Mouse (Mus musculus) liver, embryonic 12.5 days (tissue): ENCODE data around the gene Pus10. TPM values are rescaled to one million over a fixed set of nuclear protein-coding genes. Genes with fewer than 3 reads are reported as not detected.

Experiments used
- ATAC-seq: fragments of 200-750 bp; cut with Nextera tagmentation; 2 replicates; pipeline ENCODE4 v1.8.0; 2017; ENCODE audit warnings: moderate number of reproducible peaks, mild to moderate bottlenecking, moderate library complexity
- H3K27ac ChIP-seq: fragments of 300-500 bp; sonication (generic); 2 replicates; pipeline ENCODE4 v1.5.1; 2016; ENCODE audit warnings: mild to moderate bottlenecking
- H3K27me3 ChIP-seq: fragments of 300-500 bp; sonication (generic); replicated peaks from 2 replicates; pipeline ENCODE4 v1.6.1; 2016; ENCODE audit warnings: mild to moderate bottlenecking, moderate library complexity
- H3K36me3 ChIP-seq: fragments of 300-500 bp; sonication (generic); 2 replicates; pipeline ENCODE4 v1.6.1; 2016; ENCODE audit warnings: mild to moderate bottlenecking, moderate library complexity
- H3K4me1 ChIP-seq: fragments of 300-500 bp; sonication (generic); 2 replicates; pipeline ENCODE4 v1.6.1; 2016
- H3K4me2 ChIP-seq: fragments of 300-500 bp; sonication (generic); 2 replicates; pipeline ENCODE4 v1.6.1; 2016; ENCODE audit warnings: mild to moderate bottlenecking, moderate library complexity
- H3K4me3 ChIP-seq: fragments of 300-500 bp; sonication (generic); 2 replicates; pipeline ENCODE4 v1.5.1; 2016; ENCODE audit warnings: mild to moderate bottlenecking, moderate library complexity
- H3K9ac ChIP-seq: fragments of 300-500 bp; sonication (generic); 2 replicates; pipeline ENCODE4 v1.6.1; 2016; ENCODE audit warnings: mild to moderate bottlenecking, moderate library complexity
- H3K9me3 ChIP-seq: fragments of 300-500 bp; sonication (generic); replicated peaks from 2 replicates; pipeline ENCODE4 v1.6.1; 2016; ENCODE audit warnings: mild to moderate bottlenecking, moderate library complexity
- WGBS: fragments of 180-500 bp; shearing (Covaris S2); methylation state at CpG from one replicate; pipeline ENCODE4 v1.1.7; 2016; ENCODE audit not compliant: insufficient replicate concordance; 5-methylcytosine and 5-hydroxymethylcytosine counted together
- polyA plus RNA-seq: library from polyadenylated mRNA; unstranded; fragments of >200 nt; fragmentation: Nextera tagmentation; extraction: Ambion mirVana; gene quantifications from 2 replicates; pipeline ENCODE4 v1.2.1, GENCODE M21; 2016

The Pus10 gene
- polyA plus RNA-seq, 1 experiment from 2014 or later = 21.8 TPM

DNA sequence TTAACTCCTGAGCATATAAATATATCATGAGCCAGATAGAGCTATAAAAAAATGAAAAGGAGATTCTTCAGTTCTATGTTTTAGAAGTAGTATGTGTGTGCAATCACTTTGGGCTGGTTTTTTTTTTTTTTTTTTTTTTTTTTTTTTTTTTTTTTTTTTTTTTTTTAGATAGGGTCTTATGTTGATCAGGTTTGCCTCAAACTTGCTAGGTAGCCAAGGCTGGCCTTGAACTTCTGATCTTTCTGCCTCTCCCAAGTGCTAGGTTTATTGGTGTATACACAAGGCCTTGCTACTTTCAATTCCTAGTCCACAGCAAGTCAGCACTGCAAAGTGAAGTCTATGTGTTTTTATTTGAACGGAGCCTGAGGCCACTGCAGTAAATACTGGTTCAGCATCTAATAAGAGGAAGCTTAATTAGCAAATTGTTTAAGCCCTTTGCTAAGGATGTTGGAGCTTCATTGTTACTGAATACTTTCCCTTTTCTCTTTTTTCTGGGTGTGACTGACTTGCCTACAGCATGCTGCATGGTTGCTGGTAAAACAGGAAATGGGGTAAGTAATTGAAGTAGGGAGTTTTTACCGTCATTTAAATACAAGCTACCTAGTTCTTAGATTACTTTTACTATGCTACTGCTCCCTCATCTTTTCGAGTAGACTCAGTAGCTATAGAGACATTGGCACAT is 34.1 kb downstream of the Pus10 start:
- 66% methylated on average over 3 of the region's 3 CpGs for WGBS
- H3K27ac ChIP-seq = no peak overlapping the region
- no peaks in the 10 kb centered on the region for H3K27me3 ChIP-seq

DNA sequence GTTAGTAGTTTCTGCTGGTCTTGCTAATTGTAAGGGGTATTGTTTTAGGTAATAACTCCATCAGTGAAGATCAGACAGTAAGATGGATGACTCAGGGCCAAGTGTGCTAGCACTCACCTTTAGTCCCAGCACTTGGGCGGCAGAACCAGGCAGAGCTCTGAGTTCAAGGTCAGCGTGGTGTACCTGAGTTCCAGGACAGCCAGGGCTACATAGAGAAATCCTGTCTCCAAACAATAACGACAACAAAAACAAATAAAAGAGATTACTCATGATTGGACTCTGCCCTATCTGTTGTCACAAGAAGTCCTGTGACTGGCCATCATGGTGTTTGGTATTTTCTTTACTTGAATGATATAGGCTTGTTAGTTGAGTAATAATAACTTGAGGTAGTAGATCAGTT is 36.4 kb downstream of the Pus10 start:
- Histone ChIP-seq H3K9ac (no peak overlapping the region), H3K27ac (no peak overlapping the region), H3K27me3 (no peaks in the 10 kb centered on the region), H3K36me3 (peaks cover 36% of the 10 kb centered on the region), H3K9me3 (no peaks in the 10 kb centered on the region), H3K4me3 (no peak overlapping the region), H3K4me2 (no peak overlapping the region), H3K4me1 (no peaks in the 10 kb centered on the region)
- 87% methylated on average over 3 of the region's 3 CpGs for WGBS
- ATAC-seq = no peak

More for the DNA sequence above, 34.1 kb downstream of the Pus10 start:
- Histone ChIP-seq H3K9ac (no peak overlapping the region), H3K4me2 (no peak overlapping the region), H3K4me1 (no peaks in the 10 kb centered on the region), H3K9me3 (no peaks in the 10 kb centered on the region), H3K36me3 (peaks cover 26% of the 10 kb centered on the region), H3K4me3 (no peak overlapping the region)
- no peak for ATAC-seq

GRCm38 (mm10) chr11:23704604-23705294 is 39.3 kb downstream of the Pus10 start:
- ATAC-seq = no peak
- H3K4me1 ChIP-seq = no peaks in the 10 kb centered on the region
- no peak overlapping the region for H3K9ac ChIP-seq
- H3K27me3 ChIP-seq = no peaks in the 10 kb centered on the region
- H3K4me3 ChIP-seq = no peak overlapping the region
- H3K4me2 ChIP-seq = no peak overlapping the region
- H3K9me3 ChIP-seq = no peaks in the 10 kb centered on the region
- peaks cover 58% of the 10 kb centered on the region for H3K36me3 ChIP-seq
- whole genome bisulfite sequencing = 83% methylated on average over 7 of the region's 7 CpGs
- no peak overlapping the region for H3K27ac ChIP-seq

GRCm38 (mm10) chr11:23712299-23712698 is 46.8 kb downstream of the Pus10 start:
- 83% methylated on average over 3 of the region's 3 CpGs for whole genome bisulfite sequencing
- no peak overlapping the region for H3K4me2 ChIP-seq
- H3K4me1 ChIP-seq = no peaks in the 10 kb centered on the region
- ATAC-seq = no peak
- no peaks in the 10 kb centered on the region for H3K27me3 ChIP-seq
- no peaks in the 10 kb centered on the region for H3K9me3 ChIP-seq
- H3K9ac ChIP-seq = no peak overlapping the region
- no peak overlapping the region for H3K4me3 ChIP-seq
- no peak overlapping the region for H3K27ac ChIP-seq
- H3K36me3 ChIP-seq = peaks cover 89% of the 10 kb centered on the region

DNA sequence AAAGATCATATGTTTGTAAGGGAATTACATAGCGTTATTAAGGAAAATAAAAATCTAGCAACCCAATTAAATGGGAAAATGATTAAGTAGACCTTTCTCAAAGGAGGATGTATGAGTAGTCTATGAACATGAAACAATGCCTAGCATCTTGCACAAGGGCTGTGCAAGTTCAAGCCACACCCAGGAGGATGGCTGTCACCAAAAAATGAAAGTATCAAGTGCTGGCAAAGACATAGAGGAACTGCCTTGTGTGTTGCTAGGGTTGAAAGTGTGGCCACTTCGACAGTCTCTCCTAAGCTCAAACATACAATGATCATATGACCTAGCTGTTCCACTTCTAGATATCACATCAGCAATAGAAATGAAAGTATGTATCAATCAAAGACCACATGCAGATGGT is 53.4 kb downstream of the Pus10 start:
- Histone ChIP-seq H3K4me2 (no peak overlapping the region), H3K27me3 (no peaks in the 10 kb centered on the region), H3K4me3 (no peak overlapping the region), H3K4me1 (peaks cover 13% of the 10 kb centered on the region), H3K9ac (no peak overlapping the region), H3K9me3 (no peaks in the 10 kb centered on the region), H3K27ac (no peak overlapping the region), H3K36me3 (peaks cover 92% of the 10 kb centered on the region)
- WGBS = 80% methylated on average over 2 of the region's 2 CpGs
- no peak for ATAC-seq

DNA sequence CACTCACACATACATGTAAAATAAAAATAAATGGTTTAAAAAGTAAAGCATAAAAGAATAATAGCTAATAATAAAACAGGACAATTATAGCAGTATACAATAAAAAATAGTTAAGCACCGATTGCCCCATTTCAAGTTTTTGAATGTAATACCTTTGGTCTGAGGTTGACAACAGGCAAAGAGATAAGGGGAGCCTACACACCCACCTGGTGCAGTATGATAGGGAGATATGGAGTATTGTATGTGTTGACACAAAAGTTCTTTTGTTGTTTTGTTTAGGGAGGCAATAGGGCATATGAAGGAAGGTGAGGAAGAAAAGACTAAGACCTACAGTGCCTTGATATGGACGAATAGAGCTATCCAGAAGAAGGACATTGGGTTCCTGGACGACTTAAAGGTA is 54.4 kb downstream of the Pus10 start:
- no peaks in the 10 kb centered on the region for H3K9me3 ChIP-seq

DNA sequence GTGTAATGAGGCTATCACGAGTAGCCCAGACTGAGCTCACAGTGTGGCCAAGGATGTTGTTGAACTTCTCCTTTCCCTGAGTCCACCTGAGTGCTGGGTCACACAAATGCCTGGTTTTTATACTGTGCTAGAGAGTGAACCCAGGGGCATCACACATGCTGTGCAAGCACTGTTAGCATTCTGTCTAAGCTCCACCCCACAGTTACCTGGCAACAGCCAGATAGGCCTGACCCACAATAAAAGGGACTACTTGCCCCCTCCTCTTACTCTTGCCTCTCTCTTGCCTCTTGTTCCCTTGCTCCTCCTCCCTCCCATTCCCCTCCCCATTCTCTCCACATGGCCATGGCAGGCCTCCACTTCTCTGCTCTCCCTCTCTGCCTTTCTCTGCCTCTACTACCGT is 56.9 kb downstream of the Pus10 start:
- no peak for ATAC-seq
- Histone ChIP-seq H3K9me3 (no peaks in the 10 kb centered on the region), H3K27ac (no peak overlapping the region), H3K9ac (no peak overlapping the region), H3K4me1 (peaks cover 13% of the 10 kb centered on the region), H3K36me3 (peaks cover 89% of the 10 kb centered on the region), H3K4me3 (no peak overlapping the region), H3K27me3 (no peaks in the 10 kb centered on the region), H3K4me2 (no peak overlapping the region)
- 56% methylated on average over 2 of the region's 2 CpGs for WGBS

More for the DNA sequence above, 54.4 kb downstream of the Pus10 start:
- no peak overlapping the region for H3K4me3 ChIP-seq
- 53% methylated on average over 3 of the region's 3 CpGs for WGBS
- no peak overlapping the region for H3K9ac ChIP-seq
- no peak overlapping the region for H3K27ac ChIP-seq
- peak; percentile 58; the same call in 1 of the 2 replicates for ATAC-seq
- peaks cover 13% of the 10 kb centered on the region for H3K4me1 ChIP-seq
- H3K27me3 ChIP-seq = no peaks in the 10 kb centered on the region
- H3K4me2 ChIP-seq = no peak overlapping the region
- H3K36me3 ChIP-seq = peaks cover 88% of the 10 kb centered on the region

DNA sequence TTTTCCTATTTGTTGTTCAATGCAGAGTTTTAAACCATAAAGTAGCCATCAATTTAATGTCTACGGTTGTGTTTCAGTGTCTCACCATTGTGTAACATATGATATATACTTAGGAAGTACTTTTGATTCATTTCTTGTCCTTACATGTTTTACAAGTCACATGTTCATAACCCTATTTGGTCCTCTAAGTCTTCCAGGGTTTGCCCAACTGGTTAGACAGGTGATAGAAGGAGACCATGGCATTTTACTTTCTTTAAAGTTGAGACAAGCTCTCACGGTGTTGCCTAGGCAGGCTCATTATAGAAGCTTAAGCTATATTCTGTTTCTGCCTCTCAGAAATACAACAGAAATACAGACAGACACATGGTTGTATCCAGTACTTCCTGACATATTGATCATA is 60.4 kb downstream of the Pus10 start:
- 80% methylated on average over 2 of the region's 2 CpGs for WGBS
- no peak for ATAC-seq
- H3K4me1 ChIP-seq = 0 out of 2 replicates have a peak, but pooled peaks cover 9% of the 10 kb centered on the region
- no peak overlapping the region for H3K27ac ChIP-seq
- peaks cover 78% of the 10 kb centered on the region for H3K36me3 ChIP-seq
- no peak overlapping the region for H3K9ac ChIP-seq
- no peak overlapping the region for H3K4me2 ChIP-seq
- no peak overlapping the region for H3K4me3 ChIP-seq
- H3K27me3 ChIP-seq = no peaks in the 10 kb centered on the region
- no peaks in the 10 kb centered on the region for H3K9me3 ChIP-seq

DNA sequence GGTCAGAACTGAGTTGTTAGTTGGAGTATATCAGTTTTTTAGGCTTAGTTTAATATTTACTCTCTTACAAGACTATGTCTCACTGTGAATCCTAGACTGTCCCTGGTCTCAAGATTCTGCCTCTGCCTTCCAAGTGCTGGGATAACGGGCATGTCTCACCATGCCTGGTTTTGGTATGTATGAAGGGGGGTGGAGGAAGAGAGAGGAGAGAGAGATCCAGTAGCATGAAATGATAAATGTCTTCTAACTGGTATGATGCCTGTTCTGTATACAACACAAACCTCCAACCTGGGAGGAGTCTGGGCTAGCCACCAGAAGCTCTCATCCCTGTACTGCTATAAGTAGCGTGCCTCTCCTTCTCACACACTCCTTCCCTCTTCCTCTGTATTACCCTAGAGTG is 61.0 kb downstream of the Pus10 start:
- ATAC-seq = no peak
- H3K9me3 ChIP-seq = no peaks in the 10 kb centered on the region
- no peak overlapping the region for H3K4me2 ChIP-seq
- H3K9ac ChIP-seq = no peak overlapping the region
- H3K36me3 ChIP-seq = peaks cover 78% of the 10 kb centered on the region
- H3K27me3 ChIP-seq = no peaks in the 10 kb centered on the region
- WGBS = 70% methylated on average over 2 of the region's 2 CpGs
- 0 out of 2 replicates have a peak, but pooled peaks cover 9% of the 10 kb centered on the region for H3K4me1 ChIP-seq
- H3K4me3 ChIP-seq = no peak overlapping the region
- no peak overlapping the region for H3K27ac ChIP-seq

DNA sequence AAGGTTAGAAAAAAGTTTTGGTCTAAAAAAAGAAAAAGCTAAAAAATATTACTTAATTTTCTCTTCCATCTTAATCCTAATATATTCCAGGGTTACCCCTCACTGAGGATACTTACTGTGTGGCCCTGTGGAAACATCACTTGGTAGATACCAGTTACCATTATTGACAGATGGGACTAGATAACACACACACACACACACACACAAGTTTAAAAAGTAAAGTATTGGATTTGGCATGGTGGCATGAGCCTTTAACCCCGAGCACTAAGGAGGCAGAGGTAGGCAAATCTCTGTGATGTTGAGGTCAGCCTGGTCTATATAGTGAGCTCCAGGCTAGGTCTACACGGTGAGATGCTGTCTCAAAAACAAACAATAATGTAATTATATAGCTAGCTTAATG is 62.7 kb downstream of the Pus10 start:
- peaks cover 70% of the 10 kb centered on the region for H3K36me3 ChIP-seq
- 0 out of 2 replicates have a peak, but pooled peaks cover 9% of the 10 kb centered on the region for H3K4me1 ChIP-seq
- H3K27me3 ChIP-seq = no peaks in the 10 kb centered on the region
- no peaks in the 10 kb centered on the region for H3K9me3 ChIP-seq
- H3K4me3 ChIP-seq = no peak overlapping the region
- ATAC-seq = no peak
- H3K4me2 ChIP-seq = no peak overlapping the region
- no peak overlapping the region for H3K9ac ChIP-seq
- 73% methylated on average over 2 of the region's 2 CpGs for WGBS
- no peak overlapping the region for H3K27ac ChIP-seq

DNA sequence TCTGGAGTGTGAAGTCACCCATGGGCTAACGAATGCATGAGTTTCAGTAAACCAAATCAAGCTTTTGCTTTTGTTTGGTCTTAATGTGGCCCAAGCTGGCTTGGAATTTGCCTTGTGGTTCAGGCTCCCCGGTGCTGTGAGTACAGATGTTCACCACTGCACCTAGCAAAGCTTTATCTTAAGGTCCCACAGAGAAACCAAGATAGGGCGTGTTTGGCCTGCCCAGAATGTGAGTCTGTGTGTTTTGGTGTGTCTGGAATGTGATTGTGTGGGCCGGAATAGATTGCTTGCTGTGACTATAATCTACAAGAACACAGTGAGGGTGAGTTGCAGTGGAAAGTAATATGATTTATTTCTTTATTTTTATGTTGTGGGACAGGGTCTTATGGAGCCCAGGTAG is 64.6 kb downstream of the Pus10 start:
- Histone ChIP-seq H3K4me2 (no peak overlapping the region), H3K9me3 (no peaks in the 10 kb centered on the region), H3K27me3 (no peaks in the 10 kb centered on the region), H3K36me3 (peaks cover 63% of the 10 kb centered on the region), H3K27ac (no peak overlapping the region), H3K9ac (no peak overlapping the region), H3K4me3 (no peak overlapping the region), H3K4me1 (0 out of 2 replicates have a peak, but pooled peaks cover 9% of the 10 kb centered on the region)
- no peak for ATAC-seq
- 37% methylated on average over 4 of the region's 4 CpGs for WGBS

DNA sequence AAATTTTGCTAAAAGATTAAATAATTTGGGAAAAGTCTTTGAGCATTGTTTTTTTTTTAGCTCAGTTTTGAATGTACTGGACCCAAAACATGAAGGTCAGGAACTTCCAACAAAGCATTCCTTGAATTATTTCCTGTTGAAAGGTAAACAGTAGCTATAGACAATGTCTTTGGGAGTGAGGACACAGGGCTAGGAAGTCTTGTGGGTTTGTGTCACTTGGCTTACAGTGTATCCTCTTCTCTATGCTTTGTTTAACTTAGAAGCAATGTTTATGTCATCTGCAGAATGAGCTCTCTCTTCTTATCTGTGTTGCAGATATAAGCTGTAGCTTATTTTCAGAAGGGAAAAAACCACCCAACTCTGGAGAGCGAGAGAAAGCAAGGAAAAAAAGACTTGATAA is 67.4 kb downstream of the Pus10 start:
- no peak for ATAC-seq
- Histone ChIP-seq H3K4me3 (no peak overlapping the region), H3K27ac (no peak overlapping the region), H3K9ac (no peak overlapping the region), H3K36me3 (peaks cover 39% of the 10 kb centered on the region), H3K4me2 (no peak overlapping the region), H3K27me3 (no peaks in the 10 kb centered on the region), H3K9me3 (no peaks in the 10 kb centered on the region), H3K4me1 (0 out of 2 replicates have a peak, but pooled peaks cover 9% of the 10 kb centered on the region)
- WGBS = 52% methylated on average over 1 of the region's 1 CpGs
